Comparison of ENCODE assay signal across 15 mouse cellular contexts in genomic region chr10:98543998-98544349, GRCm38 (mm10).
DNase-seq lines count a peak whose midpoint lies in the region; ATAC-seq lines count a peak whose summit lies in the region.
"Had no signal": no experiment of that assay in that cellular context is flagged by ENCODE, and none has a peak within 500 bp of the region (broad histone marks: within the 10 kb centered on the region; RNA-seq: fewer than 3 reads in every experiment).

No protein-coding gene starts in this region.

- H3K27me3 ChIP-seq in hindbrain, embryonic 14.5 days (ENCODE audit: control insufficient read depth, insufficient read depth, low read length), result no peaks in the 10 kb centered on the region
- H3K27me3 ChIP-seq in hindbrain, embryonic 11.5 days (ENCODE audit: control insufficient read depth, insufficient read depth, low read length), result no peaks in the 10 kb centered on the region
- no peaks in the 10 kb centered on the region for H3K27me3 ChIP-seq in midbrain, embryonic 12.5 days
- H3K27me3 ChIP-seq in midbrain, embryonic 10.5 days (ENCODE audit: low read depth, poor library complexity, severe bottlenecking), result no peaks in the 10 kb centered on the region
- H3K27me3 ChIP-seq: embryonic facial prominence, embryonic 15.5 days; neural tube, embryonic 12.5 days had no signal

- no peak overlapping the region for H3K9ac ChIP-seq in hindbrain, embryonic 14.5 days
- no peak overlapping the region for H3K9ac ChIP-seq in hindbrain, embryonic 11.5 days (ENCODE audit: low read depth, low read length)
- no peak overlapping the region for H3K9ac ChIP-seq in midbrain, embryonic 12.5 days (replicated peaks)
- H3K9ac ChIP-seq: embryonic facial prominence, embryonic 15.5 days; neural tube, embryonic 12.5 days had no signal

- no peak for ATAC-seq in hindbrain, embryonic 14.5 days (ENCODE audit: low FRiP score)
- ATAC-seq in hindbrain, embryonic 11.5 days (ENCODE audit: low FRiP score), result no peak
- no peak for ATAC-seq in midbrain, embryonic 12.5 days (ENCODE audit: low FRiP score, low read depth)
- ATAC-seq: forebrain, embryonic 16.5 days had no signal

- no peaks in the 10 kb centered on the region for H3K9me3 ChIP-seq in hindbrain, embryonic 14.5 days (ENCODE audit: control insufficient read depth, low read length)
- H3K9me3 ChIP-seq in hindbrain, embryonic 11.5 days (ENCODE audit: control insufficient read depth, low read length), result no peaks in the 10 kb centered on the region
- H3K9me3 ChIP-seq in midbrain, embryonic 12.5 days, result no peaks in the 10 kb centered on the region
- H3K9me3 ChIP-seq in midbrain, embryonic 10.5 days (replicated peaks), result no peaks in the 10 kb centered on the region
- H3K9me3 ChIP-seq: embryonic facial prominence, embryonic 15.5 days; neural tube, embryonic 12.5 days had no signal

- 0 out of 2 replicates have a peak, but pooled peaks cover 5% of the 10 kb centered on the region for H3K4me1 ChIP-seq in hindbrain, embryonic 14.5 days (replicated peaks; ENCODE audit: control insufficient read depth, insufficient read depth, low read length)
- H3K4me1 ChIP-seq in hindbrain, embryonic 11.5 days (replicated peaks; ENCODE audit: control insufficient read depth, insufficient read depth, low read length), result no peaks in the 10 kb centered on the region
- 0 out of 2 replicates have a peak, but pooled peaks cover 4% of the 10 kb centered on the region for H3K4me1 ChIP-seq in midbrain, embryonic 12.5 days
- peaks cover 10% of the 10 kb centered on the region for H3K4me1 ChIP-seq in midbrain, embryonic 10.5 days
- H3K4me1 ChIP-seq: neural tube, embryonic 12.5 days had no signal

- H3K4me2 ChIP-seq in hindbrain, embryonic 14.5 days (replicated peaks), result 0 out of 2 replicates have a peak overlapping the region, but pooled peaks have one; percentile 6
- no peak overlapping the region for H3K4me2 ChIP-seq in hindbrain, embryonic 11.5 days (replicated peaks; ENCODE audit: low read depth, low read length)
- H3K4me2 ChIP-seq in midbrain, embryonic 12.5 days (replicated peaks), result no peak overlapping the region
- H3K4me2 ChIP-seq: embryonic facial prominence, embryonic 15.5 days; neural tube, embryonic 12.5 days had no signal

- no peak overlapping the region for H3K4me3 ChIP-seq in hindbrain, embryonic 14.5 days (replicated peaks; ENCODE audit: low read length)
- H3K4me3 ChIP-seq in hindbrain, embryonic 11.5 days (ENCODE audit: low read depth, low read length), result no peak overlapping the region
- no peak overlapping the region for H3K4me3 ChIP-seq in midbrain, embryonic 12.5 days
- no peak overlapping the region for H3K4me3 ChIP-seq in midbrain, embryonic 10.5 days
- H3K4me3 ChIP-seq: embryonic facial prominence, embryonic 15.5 days; neural tube, embryonic 12.5 days had no signal

- no peaks in the 10 kb centered on the region for H3K36me3 ChIP-seq in hindbrain, embryonic 14.5 days (replicated peaks; ENCODE audit: control insufficient read depth, insufficient read depth)
- H3K36me3 ChIP-seq in hindbrain, embryonic 11.5 days (ENCODE audit: control insufficient read depth, insufficient read depth, low read length), result no peaks in the 10 kb centered on the region
- H3K36me3 ChIP-seq in midbrain, embryonic 12.5 days, result no peaks in the 10 kb centered on the region
- no peaks in the 10 kb centered on the region for H3K36me3 ChIP-seq in midbrain, embryonic 10.5 days
- H3K36me3 ChIP-seq: embryonic facial prominence, embryonic 15.5 days; neural tube, embryonic 12.5 days had no signal

- WGBS in hindbrain, embryonic 14.5 days, result 56% methylated on average over 5 of the region's 5 CpGs
- 64% methylated on average over 5 of the region's 5 CpGs for WGBS in hindbrain, embryonic 11.5 days
- 64% methylated on average over 5 of the region's 5 CpGs for WGBS in midbrain, embryonic 12.5 days
- WGBS in midbrain, embryonic 10.5 days, result 68% methylated on average over 5 of the region's 5 CpGs

- no peak for DNase-seq in hindbrain, embryonic 14.5 days (ENCODE audit: low spot score)
- no peak for DNase-seq in hindbrain, embryonic 11.5 days (ENCODE audit: low spot score)
- no peak for DNase-seq in midbrain, embryonic 10.5 days (ENCODE audit: low spot score)
- peak; percentile 10 for DNase-seq in heart, postnatal 4 days
- DNase-seq in retina, embryonic 14.5 days (ENCODE audit: low spot score), result peak; percentile 23
- no peak for DNase-seq in cerebellum, adult 9-11 months
- DNase-seq in right cerebral cortex, postnatal 14 days, result no peak
- DNase-seq: adrenal gland, postnatal 14 days; liver; right cerebral cortex, postnatal 25 days had no signal

- peak overlapping the region; percentile 6; the same call in 1 of the 2 replicates for H3K27ac ChIP-seq in hindbrain, embryonic 14.5 days
- no peak overlapping the region for H3K27ac ChIP-seq in hindbrain, embryonic 11.5 days (ENCODE audit: low read depth, low read length)
- peak overlapping the region; percentile 39; the same call in 1 of the 2 replicates for H3K27ac ChIP-seq in midbrain, embryonic 12.5 days (replicated peaks)
- no peak overlapping the region for H3K27ac ChIP-seq in midbrain, embryonic 10.5 days (replicated peaks)
- H3K27ac ChIP-seq: embryonic facial prominence, embryonic 15.5 days; macrophage; neural tube, embryonic 12.5 days had no signal

Comparison
In these comparisons a context has a peak if more than half of its experiments do, and no peak if none do; other contexts are left out.
1. H3K27ac ChIP-seq: peak in hindbrain, embryonic 14.5 days (single experiment) and midbrain, embryonic 12.5 days (single experiment); none in hindbrain, embryonic 11.5 days (single experiment) and midbrain, embryonic 10.5 days (single experiment).
2. DNase-seq: peak in heart, postnatal 4 days (single experiment) and retina, embryonic 14.5 days (single experiment); none in hindbrain, embryonic 14.5 days (single experiment), hindbrain, embryonic 11.5 days (single experiment), midbrain, embryonic 10.5 days (single experiment), cerebellum, adult 9-11 months (single experiment) and right cerebral cortex, postnatal 14 days (single experiment).